Mouse (Mus musculus) midbrain, embryonic 11.5 days (tissue): ENCODE measurements at regions not wholly inside any gene's neighbourhood (a gene's known extent, or its start where the extent isn't known, plus 50 kb on each side); places are given as distances from the start of the nearest gene placed in this dataset.

Experiments
- ATAC-seq: fragments of 200-750 bp; cut with Nextera tagmentation; 2 replicates; pipeline ENCODE4 v1.8.0; 2017; ENCODE audit warnings: moderate TSS enrichment, moderate library complexity; ENCODE audit not compliant: low FRiP score
- DNase-seq: peaks from one replicate; pipeline ENCODE4 v3.0.0; 2015; ENCODE audit warnings: low spot score; ENCODE audit errors: missing footprints
- H3K27ac ChIP-seq: fragments of 300-500 bp; sonication (generic); 2 replicates; pipeline ENCODE4 v1.5.1; 2014; ENCODE audit warnings: low read depth, low read length
- H3K27me3 ChIP-seq: fragments of 300-500 bp; sonication (generic); 2 replicates; pipeline ENCODE4 v1.6.1; 2014; ENCODE audit warnings: mild to moderate bottlenecking, low read length, moderate library complexity, mixed read lengths; ENCODE audit not compliant: control insufficient read depth, insufficient read depth
- H3K36me3 ChIP-seq: fragments of 300-500 bp; sonication (generic); 2 replicates; pipeline ENCODE4 v1.6.1; 2014; ENCODE audit warnings: mild to moderate bottlenecking, low read length, moderate library complexity, mixed read lengths; ENCODE audit not compliant: control insufficient read depth, insufficient read depth
- H3K4me1 ChIP-seq: fragments of 300-500 bp; sonication (generic); 2 replicates; pipeline ENCODE4 v1.6.1; 2014; ENCODE audit warnings: low read length; ENCODE audit not compliant: control insufficient read depth, insufficient read depth
- H3K4me2 ChIP-seq: fragments of 300-500 bp; sonication (generic); 2 replicates; pipeline ENCODE4 v1.6.1; 2014; ENCODE audit warnings: mild to moderate bottlenecking, moderate library complexity
- H3K4me3 ChIP-seq: fragments of 300-500 bp; sonication (generic); 2 replicates; pipeline ENCODE4 v1.5.1; 2014; ENCODE audit warnings: low read depth, low read length
- H3K9ac ChIP-seq: fragments of 300-500 bp; sonication (generic); 2 replicates; pipeline ENCODE4 v1.6.1; 2014; ENCODE audit warnings: low read length
- H3K9me3 ChIP-seq: fragments of 300-500 bp; sonication (generic); 2 replicates; pipeline ENCODE4 v1.6.1; 2016; ENCODE audit warnings: low read length; ENCODE audit not compliant: control insufficient read depth
- WGBS: fragments of 180-500 bp; shearing (Covaris S2); extraction: QIAGEN DNeasy Blood & Tissue Kit; methylation state at CpG from one replicate; pipeline ENCODE4 v1.1.7; 2014; 5-methylcytosine and 5-hydroxymethylcytosine counted together

DNA sequence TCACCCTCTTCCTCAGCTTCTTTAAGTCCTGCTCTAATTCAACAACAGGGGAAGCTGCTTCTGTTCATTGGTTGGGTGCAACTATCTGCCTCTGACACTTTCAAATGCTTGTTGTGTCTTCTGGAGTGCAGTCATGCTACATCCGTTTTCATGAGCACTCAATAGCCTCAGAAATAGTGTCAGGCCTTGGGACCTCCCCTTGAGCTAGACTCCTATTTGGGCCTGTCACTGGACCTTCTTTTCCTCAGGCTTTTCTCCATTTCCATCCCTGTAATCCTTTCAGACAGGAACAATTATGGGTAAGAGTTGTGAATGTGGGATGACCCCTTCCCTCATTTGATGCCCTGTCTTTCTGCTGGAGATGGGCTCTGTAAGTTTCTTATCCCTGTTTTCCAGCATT is 1774.8 kb downstream of the Efna5 start:
- Histone ChIP-seq H3K4me3 (no peak overlapping the region), H3K36me3 (no peaks in the 10 kb centered on the region), H3K9ac (no peak overlapping the region), H3K4me2 (no peak overlapping the region), H3K4me1 (no peaks in the 10 kb centered on the region), H3K27ac (no peak overlapping the region), H3K9me3 (no peaks in the 10 kb centered on the region), H3K27me3 (no peaks in the 10 kb centered on the region)
- DNase-seq (peak; percentile 69), ATAC-seq (no peak)
- whole genome bisulfite sequencing: 76% methylated on average over 1 of the region's 1 CpGs

- no peak overlapping the region for H3K4me2 ChIP-seq
- no peak for ATAC-seq
- H3K4me3 ChIP-seq: no peak overlapping the region
- H3K36me3 ChIP-seq: no peaks in the 10 kb centered on the region
- 93% methylated on average over 5 of the region's 5 CpGs for WGBS
- no peaks in the 10 kb centered on the region for H3K4me1 ChIP-seq
- no peaks in the 10 kb centered on the region for H3K9me3 ChIP-seq
- no peak for DNase-seq
- H3K9ac ChIP-seq: no peak overlapping the region
- no peaks in the 10 kb centered on the region for H3K27me3 ChIP-seq
- H3K27ac ChIP-seq: no peak overlapping the region
Observed at GRCm38 (mm10) chr17:61060450-61060849, 1820.7 kb downstream of the Efna5 start.

DNA sequence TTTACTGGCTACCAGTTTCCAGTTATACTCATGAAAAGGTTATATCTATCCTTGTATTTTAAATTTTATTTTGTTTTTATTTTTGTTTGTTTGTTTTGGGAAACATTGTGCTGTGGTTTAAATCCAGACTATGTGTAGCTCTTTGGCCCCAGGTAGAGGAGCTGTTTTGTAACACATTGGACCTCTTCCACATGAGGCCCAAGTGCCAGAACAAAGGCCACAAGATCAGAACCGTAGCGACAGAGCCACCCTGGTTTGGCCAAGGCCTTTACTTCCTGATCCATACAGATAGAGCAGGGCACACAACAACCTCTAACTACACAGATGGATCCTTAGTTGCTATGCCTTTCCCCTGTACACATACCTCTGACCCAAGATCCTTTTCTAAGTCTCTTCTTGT is 1822.6 kb downstream of the Efna5 start:
- Histone ChIP-seq H3K27me3 (no peaks in the 10 kb centered on the region), H3K9ac (no peak overlapping the region), H3K4me2 (no peak overlapping the region), H3K4me3 (no peak overlapping the region), H3K9me3 (no peaks in the 10 kb centered on the region), H3K4me1 (no peaks in the 10 kb centered on the region), H3K27ac (no peak overlapping the region), H3K36me3 (no peaks in the 10 kb centered on the region)
- DNase-seq (no peak), ATAC-seq (no peak)
- WGBS: 91% methylated on average over 2 of the region's 2 CpGs

GRCm38 (mm10) chr17:61033544-61034251 is 1847.4 kb downstream of the Efna5 start:
- Histone ChIP-seq H3K4me2 (no peak overlapping the region), H3K36me3 (no peaks in the 10 kb centered on the region), H3K27me3 (no peaks in the 10 kb centered on the region), H3K9me3 (no peaks in the 10 kb centered on the region), H3K4me1 (no peaks in the 10 kb centered on the region), H3K9ac (no peak overlapping the region), H3K27ac (no peak overlapping the region), H3K4me3 (no peak overlapping the region)
- 50% methylated on average over 4 of the region's 4 CpGs for WGBS
- DNase-seq: no peak
- ATAC-seq: 0 out of 2 replicates have a peak, but pooled peaks have one; percentile 24

DNA sequence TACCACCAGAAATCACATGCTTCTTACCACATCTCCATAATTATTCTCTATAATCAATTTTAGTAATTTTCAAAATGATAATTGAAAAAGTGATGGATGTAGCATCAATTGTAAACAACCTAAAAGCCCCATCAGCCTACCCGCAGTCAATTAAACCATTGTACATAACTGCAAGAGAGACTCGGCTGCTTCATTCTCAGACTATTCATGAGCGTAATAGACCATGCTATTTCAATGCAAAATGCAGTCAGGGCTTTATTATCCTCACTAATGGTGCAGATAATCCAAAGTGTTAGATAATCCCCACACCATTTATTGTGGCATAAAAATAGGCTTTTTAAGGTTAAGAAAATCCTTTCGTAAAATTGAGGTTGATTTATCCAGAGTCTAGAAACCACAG is 1862.5 kb downstream of the Efna5 start:
- no peak overlapping the region for H3K27ac ChIP-seq
- WGBS: 71% methylated on average over 4 of the region's 4 CpGs
- no peak for DNase-seq
- no peaks in the 10 kb centered on the region for H3K27me3 ChIP-seq
- H3K4me1 ChIP-seq: no peaks in the 10 kb centered on the region
- no peaks in the 10 kb centered on the region for H3K36me3 ChIP-seq
- no peaks in the 10 kb centered on the region for H3K9me3 ChIP-seq
- no peak overlapping the region for H3K4me2 ChIP-seq
- no peak overlapping the region for H3K4me3 ChIP-seq
- H3K9ac ChIP-seq: no peak overlapping the region
- ATAC-seq: no peak
